Mouse (Mus musculus): ENCODE measurements at regions not wholly inside any gene's neighbourhood (a gene's known extent, or its start where the extent isn't known, plus 50 kb on each side); places are given as distances from the start of the nearest gene placed in this dataset.

GRCm38 (mm10) chr1:60652570-60653011, 64.0 kb upstream of the Cd28 start:
- TF ChIP-seq EP300 (IDR thresholded peaks at IDR 0.05; ENCODE audit: low read depth), result no peak
- TF ChIP-seq CTCF (IDR thresholded peaks at IDR 0.05; ENCODE audit: low read depth), result no peak
- Histone ChIP-seq H3K27me3 (ENCODE audit: control insufficient read depth, insufficient read depth, low read length) (no peaks in the 10 kb centered on the region), H3K4me2 (ENCODE audit: low read depth) (no peak overlapping the region), H3K9me3 (ENCODE audit: control insufficient read depth, low read length) (no peaks in the 10 kb centered on the region), H3K36me3 (replicated peaks; ENCODE audit: control insufficient read depth, insufficient read depth, low read depth) (no peaks in the 10 kb centered on the region), H3K4me3 (ENCODE audit: insufficient read depth in 1 of 2, low read depth in 2 of 2, low read length in 2 of 2) (no peak overlapping the region), H3K27ac (no peak overlapping the region), H3K4me1 (replicated peaks; ENCODE audit: control insufficient read depth in 2 of 2, insufficient read depth in 2 of 2, low read length in 1 of 2) (peaks cover 3 to 14% of the 10 kb centered on the region in 2 experiments; a peak in 2 of 4 replicates), H3K9ac (replicated peaks) (no peak overlapping the region)
- ATAC-seq (ENCODE audit: insufficient read depth) (no peak), DNase-seq (ENCODE audit: low read depth in 3 of 3, low spot score in 3 of 3) (no peak)
- WGBS (ENCODE audit: insufficient replicate concordance), result 23% methylated on average over 4 of the region's 4 CpGs

GRCm38 (mm10) chr1:60650158-60650557, 66.4 kb upstream of the Cd28 start:
- Histone ChIP-seq H3K36me3 (replicated peaks; ENCODE audit: control insufficient read depth, insufficient read depth, low read depth) (no peaks in the 10 kb centered on the region), H3K9ac (replicated peaks) (no peak overlapping the region), H3K27ac (no peak overlapping the region), H3K4me2 (ENCODE audit: low read depth) (no peak overlapping the region), H3K4me3 (ENCODE audit: insufficient read depth in 1 of 2, low read depth in 2 of 2, low read length in 2 of 2) (no peak overlapping the region), H3K27me3 (ENCODE audit: control insufficient read depth, insufficient read depth, low read length) (no peaks in the 10 kb centered on the region), H3K9me3 (ENCODE audit: control insufficient read depth, low read length) (no peaks in the 10 kb centered on the region), H3K4me1 (replicated peaks; ENCODE audit: control insufficient read depth in 2 of 2, insufficient read depth in 2 of 2, low read length in 1 of 2) (peaks cover 0 to 2% of the 10 kb centered on the region in 2 experiments; a peak in 2 of 4 replicates)
- DNase-seq (ENCODE audit: low read depth in 3 of 3, low spot score in 3 of 3), result no peak
- ATAC-seq (ENCODE audit: insufficient read depth), result no peak
- TF ChIP-seq CTCF (IDR thresholded peaks at IDR 0.05; ENCODE audit: low read depth), result no peak
- no peak for TF ChIP-seq EP300 (IDR thresholded peaks at IDR 0.05; ENCODE audit: low read depth)
- WGBS (ENCODE audit: insufficient replicate concordance), result 57% methylated on average over 3 of the region's 3 CpGs

GRCm38 (mm10) chr1:60649303-60649850, 67.2 kb upstream of the Cd28 start:
- Histone ChIP-seq H3K4me2 (ENCODE audit: low read depth) (no peak overlapping the region), H3K27ac (no peak overlapping the region), H3K36me3 (replicated peaks; ENCODE audit: control insufficient read depth, insufficient read depth, low read depth) (no peaks in the 10 kb centered on the region), H3K4me1 (replicated peaks; ENCODE audit: control insufficient read depth in 2 of 2, insufficient read depth in 2 of 2, low read length in 1 of 2) (peaks cover 0 to 2% of the 10 kb centered on the region in 2 experiments; a peak in 2 of 4 replicates), H3K27me3 (ENCODE audit: control insufficient read depth, insufficient read depth, low read length) (no peaks in the 10 kb centered on the region), H3K4me3 (ENCODE audit: insufficient read depth in 1 of 2, low read depth in 2 of 2, low read length in 2 of 2) (no peak overlapping the region), H3K9ac (replicated peaks) (no peak overlapping the region), H3K9me3 (ENCODE audit: control insufficient read depth, low read length) (no peaks in the 10 kb centered on the region)
- 60% methylated on average over 8 of the region's 8 CpGs for WGBS (ENCODE audit: insufficient replicate concordance)
- ATAC-seq (ENCODE audit: insufficient read depth) (no peak), DNase-seq (ENCODE audit: low read depth in 3 of 3, low spot score in 3 of 3) (no peak)
- TF ChIP-seq CTCF (IDR thresholded peaks at IDR 0.05; ENCODE audit: low read depth) (no peak), EP300 (IDR thresholded peaks at IDR 0.05; ENCODE audit: low read depth) (no peak)

GRCm38 (mm10) chr1:60646828-60647227, 69.8 kb upstream of the Cd28 start:
- H3K9ac ChIP-seq (replicated peaks), result no peak overlapping the region
- ATAC-seq (ENCODE audit: insufficient read depth) (no peak), DNase-seq (ENCODE audit: low read depth in 3 of 3, low spot score in 3 of 3) (no peak)
- H3K27me3 ChIP-seq (ENCODE audit: control insufficient read depth, insufficient read depth, low read length), result no peaks in the 10 kb centered on the region
- 56% methylated on average over 5 of the region's 5 CpGs for WGBS (ENCODE audit: insufficient replicate concordance)
- H3K4me1 ChIP-seq (replicated peaks; ENCODE audit: control insufficient read depth in 2 of 2, insufficient read depth in 2 of 2, low read length in 1 of 2), result peaks cover 0 to 3% of the 10 kb centered on the region in 2 experiments; a peak in 2 of 4 replicates
- no peaks in the 10 kb centered on the region for H3K36me3 ChIP-seq (replicated peaks; ENCODE audit: control insufficient read depth, insufficient read depth, low read depth)
- no peak overlapping the region for H3K4me2 ChIP-seq (ENCODE audit: low read depth)
- TF ChIP-seq CTCF (IDR thresholded peaks at IDR 0.05; ENCODE audit: low read depth) (no peak), EP300 (IDR thresholded peaks at IDR 0.05; ENCODE audit: low read depth) (no peak)
- no peak overlapping the region for H3K4me3 ChIP-seq (ENCODE audit: insufficient read depth in 1 of 2, low read depth in 2 of 2, low read length in 2 of 2)
- H3K9me3 ChIP-seq (ENCODE audit: control insufficient read depth, low read length), result no peaks in the 10 kb centered on the region
- no peak overlapping the region for H3K27ac ChIP-seq

GRCm38 (mm10) chr1:60646174-60646573, 70.4 kb upstream of the Cd28 start:
- no peak for TF ChIP-seq EP300 (IDR thresholded peaks at IDR 0.05; ENCODE audit: low read depth)
- no peak for TF ChIP-seq CTCF (IDR thresholded peaks at IDR 0.05; ENCODE audit: low read depth)
- H3K9me3 ChIP-seq (ENCODE audit: control insufficient read depth, low read length), result no peaks in the 10 kb centered on the region
- 55% methylated on average over 5 of the region's 5 CpGs for WGBS (ENCODE audit: insufficient replicate concordance)
- no peak overlapping the region for H3K9ac ChIP-seq (replicated peaks)
- ATAC-seq (ENCODE audit: insufficient read depth), result no peak
- no peak overlapping the region for H3K27ac ChIP-seq
- no peaks in the 10 kb centered on the region for H3K27me3 ChIP-seq (ENCODE audit: control insufficient read depth, insufficient read depth, low read length)
- no peak overlapping the region for H3K4me2 ChIP-seq (ENCODE audit: low read depth)
- peaks cover 0 to 5% of the 10 kb centered on the region in 2 experiments; a peak in 2 of 4 replicates for H3K4me1 ChIP-seq (replicated peaks; ENCODE audit: control insufficient read depth in 2 of 2, insufficient read depth in 2 of 2, low read length in 1 of 2)
- H3K36me3 ChIP-seq (replicated peaks; ENCODE audit: control insufficient read depth, insufficient read depth, low read depth), result no peaks in the 10 kb centered on the region
- H3K4me3 ChIP-seq (ENCODE audit: insufficient read depth in 1 of 2, low read depth in 2 of 2, low read length in 2 of 2), result no peak overlapping the region
- DNase-seq (ENCODE audit: low read depth in 3 of 3, low spot score in 3 of 3), result no peak
